Mouse (Mus musculus): ENCODE data around the gene Dhx35. TPM values are rescaled to one million over a fixed set of nuclear protein-coding genes. Genes with fewer than 3 reads are reported as not detected.

Gene Dhx35
- polyA plus RNA-seq, 1 experiment from 2014 or later, result 16.4 TPM

DNA sequence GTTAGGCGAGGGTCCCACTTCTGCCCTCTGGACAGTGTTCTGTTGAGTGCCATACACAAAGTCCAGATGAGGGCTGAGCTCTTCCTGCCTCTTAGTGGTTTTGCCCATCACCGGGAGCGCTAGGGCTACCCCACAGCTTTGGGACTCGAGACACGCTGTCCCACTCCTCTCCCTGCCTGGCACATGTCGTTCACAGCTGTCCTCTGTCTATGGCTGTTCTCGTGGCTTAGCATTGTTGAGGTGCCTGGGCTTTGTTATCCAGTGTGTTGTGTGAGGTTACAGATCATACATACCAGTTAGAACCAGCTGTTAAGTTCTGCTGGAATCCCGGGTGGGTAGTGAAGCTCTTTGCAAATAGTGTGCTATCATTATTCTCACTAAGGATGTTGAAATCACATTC is 23.1 kb downstream of the Dhx35 start:
- H3K9ac ChIP-seq, result no peak overlapping the region
- no peaks in the 10 kb centered on the region for H3K4me1 ChIP-seq
- peaks cover 34% of the 10 kb centered on the region for H3K36me3 ChIP-seq
- 92% methylated on average over 8 of the region's 8 CpGs for WGBS
- H3K27ac ChIP-seq, result no peak overlapping the region
- no peaks in the 10 kb centered on the region for H3K27me3 ChIP-seq
- no peaks in the 10 kb centered on the region for H3K9me3 ChIP-seq (replicated peaks)
- ATAC-seq (ENCODE audit: low FRiP score), result no peak
- H3K4me3 ChIP-seq, result no peak overlapping the region
- H3K4me2 ChIP-seq (replicated peaks), result no peak overlapping the region

DNA sequence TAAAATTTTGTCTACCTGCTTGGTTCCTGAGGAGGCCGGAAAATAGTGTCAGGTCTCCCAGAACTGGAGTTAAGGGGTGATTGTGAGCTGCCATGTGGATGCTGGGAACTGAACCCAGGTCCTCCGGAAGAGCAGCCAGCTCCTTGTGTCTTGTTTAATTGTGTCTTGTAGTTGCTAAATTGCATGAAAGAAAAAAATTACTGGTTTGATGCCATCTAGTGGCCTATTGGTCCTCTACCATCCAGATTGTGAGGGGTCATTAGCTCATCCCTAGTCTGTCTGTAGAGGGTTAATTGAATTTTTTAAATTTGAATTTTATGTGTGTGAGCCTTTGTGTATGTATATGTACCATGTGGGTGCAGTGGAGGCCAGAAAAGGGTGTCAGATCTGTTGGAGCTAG is 33.5 kb downstream of the Dhx35 start:
- Histone ChIP-seq H3K9ac (no peak overlapping the region), H3K27ac (no peak overlapping the region), H3K9me3 (replicated peaks) (no peaks in the 10 kb centered on the region), H3K36me3 (peaks cover 44% of the 10 kb centered on the region), H3K4me2 (replicated peaks) (no peak overlapping the region), H3K4me3 (no peak overlapping the region), H3K4me1 (no peaks in the 10 kb centered on the region), H3K27me3 (no peaks in the 10 kb centered on the region)
- ATAC-seq (ENCODE audit: low FRiP score), result no peak
- 88% methylated on average over 2 of the region's 2 CpGs for WGBS

DNA sequence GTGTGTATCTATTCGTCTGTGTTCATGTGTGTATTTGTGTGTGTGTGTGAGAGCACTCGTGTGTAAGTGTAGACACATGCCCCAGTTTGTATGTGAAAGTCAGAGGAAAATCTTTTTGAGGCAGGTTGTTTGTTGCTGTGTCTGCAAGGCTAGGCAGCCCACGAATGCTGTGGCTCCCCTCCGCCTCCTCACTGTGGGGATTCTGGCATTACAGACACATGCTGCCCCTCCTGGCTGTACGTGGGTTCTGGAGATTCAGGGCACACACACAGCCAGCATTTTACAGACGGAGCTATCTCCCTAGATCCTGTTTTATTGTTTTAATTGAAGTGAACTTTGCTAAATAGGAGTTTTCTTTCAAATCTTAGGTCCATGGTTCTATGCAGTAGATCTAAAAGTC is 35.1 kb downstream of the Dhx35 start:
- no peak overlapping the region for H3K4me3 ChIP-seq
- ATAC-seq (ENCODE audit: low FRiP score), result no peak
- no peaks in the 10 kb centered on the region for H3K27me3 ChIP-seq
- no peaks in the 10 kb centered on the region for H3K9me3 ChIP-seq (replicated peaks)
- peaks cover 46% of the 10 kb centered on the region for H3K36me3 ChIP-seq
- H3K9ac ChIP-seq, result no peak overlapping the region
- H3K4me2 ChIP-seq (replicated peaks), result no peak overlapping the region
- WGBS, result 79% methylated on average over 6 of the region's 6 CpGs
- no peak overlapping the region for H3K27ac ChIP-seq
- 0 out of 2 replicates have a peak, but pooled peaks cover 4% of the 10 kb centered on the region for H3K4me1 ChIP-seq

DNA sequence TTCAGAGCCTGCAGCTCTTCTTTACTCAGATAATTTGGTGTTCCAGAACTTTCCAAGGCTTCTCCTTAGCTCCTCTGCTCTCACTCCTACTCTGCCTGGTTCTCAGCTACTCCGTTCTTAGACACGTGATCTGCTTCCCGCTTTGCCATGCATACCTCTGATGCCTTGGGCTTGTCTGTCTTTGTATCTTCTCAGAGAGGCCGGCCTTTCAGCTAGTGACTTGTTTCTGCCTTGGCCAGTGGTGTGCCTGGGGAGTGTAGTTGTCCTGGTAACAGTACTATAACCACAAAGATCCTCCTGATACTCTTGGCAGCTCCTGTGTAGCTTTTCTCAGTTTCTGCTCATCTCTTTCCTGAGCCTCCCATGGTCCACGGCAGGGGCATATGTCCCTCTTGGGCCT is 38.6 kb downstream of the Dhx35 start:
- no peak overlapping the region for H3K4me3 ChIP-seq
- no peak overlapping the region for H3K9ac ChIP-seq
- 61% methylated on average over 5 of the region's 5 CpGs for WGBS
- H3K36me3 ChIP-seq, result peaks cover 61% of the 10 kb centered on the region
- no peaks in the 10 kb centered on the region for H3K9me3 ChIP-seq (replicated peaks)
- no peak overlapping the region for H3K4me2 ChIP-seq (replicated peaks)
- H3K4me1 ChIP-seq, result 0 out of 2 replicates have a peak, but pooled peaks cover 4% of the 10 kb centered on the region
- no peak overlapping the region for H3K27ac ChIP-seq
- ATAC-seq (ENCODE audit: low FRiP score), result no peak
- no peaks in the 10 kb centered on the region for H3K27me3 ChIP-seq

DNA sequence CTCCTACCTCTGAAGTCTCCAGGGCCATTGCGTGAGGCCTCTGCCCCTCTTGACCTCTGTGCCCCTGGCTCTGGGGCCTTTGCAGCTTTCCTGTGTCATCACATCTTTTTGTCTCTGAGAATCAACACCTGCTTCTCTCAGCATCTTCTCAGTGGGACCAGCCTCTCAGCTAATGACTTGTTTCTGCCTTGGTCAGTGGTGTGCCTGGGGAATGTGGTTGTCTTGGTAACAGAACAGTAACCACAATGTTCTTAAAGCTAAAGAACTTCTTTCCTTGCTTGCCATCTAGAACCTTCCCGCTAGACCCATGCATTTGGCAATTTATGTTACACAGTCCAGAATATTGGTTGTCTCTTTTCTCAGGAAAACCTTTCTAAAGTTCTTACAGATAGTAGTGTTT is 39.0 kb downstream of the Dhx35 start:
- 62% methylated on average over 2 of the region's 2 CpGs for WGBS
- ATAC-seq (ENCODE audit: low FRiP score), result no peak
- no peak overlapping the region for H3K27ac ChIP-seq

DNA sequence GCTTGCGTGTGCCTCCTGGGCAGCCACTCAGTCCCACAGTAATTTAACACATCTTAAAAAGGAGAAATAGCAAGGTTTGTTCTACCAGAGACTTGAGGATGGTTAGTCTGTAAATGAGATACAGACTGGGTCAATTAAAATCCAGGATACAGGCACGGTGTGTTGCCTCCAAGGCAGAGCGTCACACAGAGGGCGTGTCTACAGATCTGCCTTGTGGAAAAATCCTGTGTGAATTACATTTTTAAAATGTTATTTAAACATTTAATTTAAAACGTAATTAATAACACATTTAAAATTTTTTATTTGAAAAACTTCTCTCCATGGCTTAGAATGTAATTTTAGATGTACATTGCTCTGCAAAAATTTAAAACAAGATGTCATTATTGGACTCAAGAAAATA is 48.7 kb downstream of the Dhx35 start:
- Histone ChIP-seq H3K4me2 (replicated peaks) (no peak overlapping the region), H3K27ac (no peak overlapping the region), H3K9me3 (replicated peaks) (no peaks in the 10 kb centered on the region), H3K4me1 (peaks cover 11% of the 10 kb centered on the region), H3K4me3 (no peak overlapping the region), H3K27me3 (no peaks in the 10 kb centered on the region), H3K9ac (no peak overlapping the region), H3K36me3 (peaks cover 26% of the 10 kb centered on the region)
- 79% methylated on average over 5 of the region's 5 CpGs for WGBS
- ATAC-seq (ENCODE audit: low FRiP score), result no peak

More for the DNA sequence above, 39.0 kb downstream of the Dhx35 start:
- H3K4me3 ChIP-seq, result no peak overlapping the region
- H3K27me3 ChIP-seq, result no peaks in the 10 kb centered on the region
- 0 out of 2 replicates have a peak, but pooled peaks cover 4% of the 10 kb centered on the region for H3K4me1 ChIP-seq
- no peak overlapping the region for H3K4me2 ChIP-seq (replicated peaks)
- peaks cover 57% of the 10 kb centered on the region for H3K36me3 ChIP-seq
- H3K9ac ChIP-seq, result no peak overlapping the region
- H3K9me3 ChIP-seq (replicated peaks), result no peaks in the 10 kb centered on the region

DNA sequence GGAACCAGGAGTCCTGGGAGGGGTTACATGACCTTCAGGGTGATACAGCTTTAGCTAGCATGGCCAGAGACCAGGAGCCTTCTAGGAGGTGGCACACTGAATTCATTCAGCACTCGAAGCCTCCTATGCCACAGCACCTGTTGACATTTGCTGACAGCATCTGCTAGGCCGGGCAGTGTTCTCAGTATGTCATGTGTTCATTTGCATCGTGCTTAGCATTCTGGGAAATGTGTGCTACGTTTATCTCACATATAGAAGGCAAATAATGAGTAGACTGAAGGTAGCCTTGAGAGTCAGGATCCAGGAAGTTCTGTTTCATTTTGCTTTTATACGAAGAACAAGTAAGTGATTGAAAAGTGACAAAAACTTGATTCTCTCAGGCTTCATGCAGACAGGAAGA is 50.4 kb downstream of the Dhx35 start:
- Histone ChIP-seq H3K4me3 (no peak overlapping the region), H3K4me1 (peaks cover 9% of the 10 kb centered on the region), H3K4me2 (replicated peaks) (no peak overlapping the region), H3K9ac (no peak overlapping the region), H3K27ac (no peak overlapping the region), H3K36me3 (peaks cover 32% of the 10 kb centered on the region), H3K27me3 (no peaks in the 10 kb centered on the region), H3K9me3 (replicated peaks) (no peaks in the 10 kb centered on the region)
- WGBS, result 83% methylated on average over 5 of the region's 5 CpGs
- ATAC-seq (ENCODE audit: low FRiP score), result no peak

DNA sequence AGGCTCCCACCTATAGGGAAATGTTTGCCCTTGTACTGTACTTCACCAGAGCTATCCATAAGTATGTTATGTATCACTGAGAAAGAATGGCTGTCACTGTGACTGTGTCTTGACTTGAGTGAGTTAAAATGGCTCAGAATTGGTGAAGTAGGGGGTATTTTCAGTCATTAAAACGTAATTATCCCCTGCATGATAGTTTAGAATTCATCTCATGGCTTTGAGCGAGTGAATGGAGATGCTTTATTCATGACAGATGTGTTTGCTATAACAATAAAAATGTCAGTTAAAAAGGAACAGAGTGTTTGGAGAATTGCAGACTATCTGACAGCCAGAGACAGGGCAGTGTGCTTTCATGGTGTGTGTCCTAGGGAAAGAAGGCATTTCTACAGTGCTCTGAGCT is 51.6 kb downstream of the Dhx35 start:
- Histone ChIP-seq H3K27me3 (no peaks in the 10 kb centered on the region), H3K4me2 (replicated peaks) (no peak overlapping the region), H3K36me3 (peaks cover 32% of the 10 kb centered on the region), H3K27ac (no peak overlapping the region), H3K4me1 (peaks cover 5% of the 10 kb centered on the region; the same call in 1 of the 2 replicates), H3K9ac (no peak overlapping the region), H3K9me3 (replicated peaks) (no peaks in the 10 kb centered on the region), H3K4me3 (no peak overlapping the region)
- whole genome bisulfite sequencing, result 77% methylated on average over 2 of the region's 2 CpGs
- ATAC-seq (ENCODE audit: low FRiP score), result no peak

DNA sequence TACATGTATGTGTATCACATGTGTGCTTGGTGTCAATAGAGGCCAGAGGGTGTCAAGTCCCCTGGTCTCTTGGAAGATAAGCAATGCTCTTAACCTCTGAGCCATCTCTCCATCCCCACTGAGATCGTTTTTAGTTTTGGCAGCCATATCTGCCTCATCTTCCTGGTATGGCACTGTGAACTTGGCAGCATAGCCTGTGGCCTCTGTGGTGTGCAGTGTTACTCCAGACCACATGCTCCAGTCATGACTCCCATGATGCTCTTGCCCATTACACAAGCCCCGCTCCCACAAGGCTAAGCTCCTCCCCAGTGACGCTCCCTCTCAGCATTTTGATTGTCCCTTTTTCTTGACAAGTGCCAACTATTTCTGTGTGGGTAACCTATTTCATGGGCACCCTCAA is 53.4 kb downstream of the Dhx35 start:
- WGBS, result 89% methylated on average over 3 of the region's 3 CpGs
- no peak overlapping the region for H3K9ac ChIP-seq
- H3K4me3 ChIP-seq, result no peak overlapping the region
- H3K9me3 ChIP-seq (replicated peaks), result no peaks in the 10 kb centered on the region
- H3K4me1 ChIP-seq, result peaks cover 2% of the 10 kb centered on the region; the same call in 1 of the 2 replicates
- H3K27me3 ChIP-seq, result no peaks in the 10 kb centered on the region
- H3K4me2 ChIP-seq (replicated peaks), result no peak overlapping the region
- no peak overlapping the region for H3K27ac ChIP-seq
- no peak for ATAC-seq (ENCODE audit: low FRiP score)
- peaks cover 19% of the 10 kb centered on the region for H3K36me3 ChIP-seq

DNA sequence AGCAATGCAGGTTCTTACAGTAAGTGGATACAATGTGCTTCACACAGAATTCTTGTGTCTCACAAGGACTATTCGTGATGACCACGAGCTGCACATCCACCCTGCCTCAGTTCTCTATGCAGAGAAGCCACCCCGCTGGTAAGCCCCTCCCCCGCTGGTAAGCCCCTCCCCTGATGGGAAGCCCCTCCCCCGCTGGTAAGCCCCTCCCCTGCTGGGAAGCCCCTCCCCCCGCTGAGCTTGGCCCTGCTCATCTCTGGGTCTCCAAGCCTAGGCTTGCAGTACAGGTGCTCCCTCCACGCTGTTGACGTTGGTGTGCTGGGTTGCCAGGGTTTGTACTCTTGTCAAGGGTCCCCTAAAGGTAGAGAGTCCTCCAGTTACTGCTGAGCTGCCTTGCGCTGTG is 54.8 kb downstream of the Dhx35 start:
- Histone ChIP-seq H3K9ac (no peak overlapping the region), H3K4me3 (no peak overlapping the region), H3K27ac (no peak overlapping the region), H3K4me2 (replicated peaks) (no peak overlapping the region), H3K27me3 (no peaks in the 10 kb centered on the region), H3K4me1 (no peaks in the 10 kb centered on the region), H3K36me3 (peaks cover 21% of the 10 kb centered on the region), H3K9me3 (replicated peaks) (no peaks in the 10 kb centered on the region)
- ATAC-seq (ENCODE audit: low FRiP score), result no peak
- WGBS, result 78% methylated on average over 9 of the region's 9 CpGs

DNA sequence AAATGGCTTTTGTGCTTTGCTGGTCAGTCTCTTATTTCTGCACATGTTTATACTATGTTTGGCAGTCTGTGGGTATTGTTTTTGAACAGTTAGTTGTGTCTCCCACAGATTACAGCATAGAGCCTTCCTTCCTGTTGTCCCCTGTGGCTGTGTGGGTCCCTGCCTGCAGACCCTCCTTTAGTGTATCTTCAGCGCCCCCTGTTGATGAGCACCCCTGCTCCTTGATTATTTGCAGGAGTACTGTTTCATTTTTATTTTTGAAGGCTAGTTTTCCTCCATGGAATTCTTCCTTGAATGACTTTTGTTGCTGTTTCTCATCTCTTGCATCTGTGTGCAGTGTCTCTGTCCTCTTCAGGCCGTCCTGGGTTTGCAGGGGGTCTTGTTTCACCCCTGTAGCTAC is 58.0 kb downstream of the Dhx35 start:
- no peak for ATAC-seq (ENCODE audit: low FRiP score)

DNA sequence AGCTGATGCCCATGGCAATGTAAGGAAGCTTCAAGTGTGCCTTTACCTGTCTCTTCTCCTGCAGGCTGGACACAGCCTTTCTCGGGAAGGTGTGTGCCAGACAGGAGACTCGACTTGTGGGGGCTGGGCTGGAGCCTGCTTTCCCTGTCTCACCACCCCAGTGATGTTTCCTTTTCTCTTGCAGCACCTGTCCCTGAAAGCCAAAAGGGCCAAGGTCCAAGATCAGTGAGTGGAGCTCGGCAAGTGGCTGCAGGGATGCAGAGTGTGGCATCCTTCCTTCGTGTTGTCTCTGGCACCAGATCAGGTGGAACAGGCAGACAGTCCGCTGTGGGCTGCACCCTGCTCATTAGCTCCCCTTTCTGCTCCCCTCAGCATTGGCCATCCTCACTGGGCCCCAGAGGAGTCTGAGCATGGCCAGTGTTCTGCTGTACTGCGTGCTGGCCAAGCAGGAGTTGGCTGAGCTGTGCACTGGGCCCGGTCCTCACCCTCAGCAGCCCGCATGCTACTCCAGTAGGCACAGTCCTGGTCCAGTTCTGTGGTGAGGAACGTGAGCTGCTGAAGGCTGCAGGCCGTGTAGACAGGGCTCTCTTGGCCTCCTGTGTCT is 62.4 kb downstream of the Dhx35 start:
- H3K27ac ChIP-seq, result no peak overlapping the region
- H3K36me3 ChIP-seq, result peaks cover 15% of the 10 kb centered on the region; the same call in 1 of the 2 replicates
- H3K4me1 ChIP-seq, result no peaks in the 10 kb centered on the region
- H3K9me3 ChIP-seq (replicated peaks), result no peaks in the 10 kb centered on the region
- no peak overlapping the region for H3K9ac ChIP-seq
- H3K27me3 ChIP-seq, result no peaks in the 10 kb centered on the region
- no peak overlapping the region for H3K4me2 ChIP-seq (replicated peaks)
- WGBS, result 91% methylated on average over 10 of the region's 10 CpGs
- ATAC-seq (ENCODE audit: low FRiP score), result no peak
- no peak overlapping the region for H3K4me3 ChIP-seq

More for the DNA sequence above, 58.0 kb downstream of the Dhx35 start:
- Histone ChIP-seq H3K9me3 (replicated peaks) (no peaks in the 10 kb centered on the region), H3K27ac (no peak overlapping the region), H3K4me3 (no peak overlapping the region), H3K9ac (no peak overlapping the region), H3K4me1 (no peaks in the 10 kb centered on the region), H3K36me3 (peaks cover 29% of the 10 kb centered on the region), H3K27me3 (no peaks in the 10 kb centered on the region), H3K4me2 (replicated peaks) (no peak overlapping the region)
- WGBS, result 30% methylated on average over 2 of the region's 2 CpGs

DNA sequence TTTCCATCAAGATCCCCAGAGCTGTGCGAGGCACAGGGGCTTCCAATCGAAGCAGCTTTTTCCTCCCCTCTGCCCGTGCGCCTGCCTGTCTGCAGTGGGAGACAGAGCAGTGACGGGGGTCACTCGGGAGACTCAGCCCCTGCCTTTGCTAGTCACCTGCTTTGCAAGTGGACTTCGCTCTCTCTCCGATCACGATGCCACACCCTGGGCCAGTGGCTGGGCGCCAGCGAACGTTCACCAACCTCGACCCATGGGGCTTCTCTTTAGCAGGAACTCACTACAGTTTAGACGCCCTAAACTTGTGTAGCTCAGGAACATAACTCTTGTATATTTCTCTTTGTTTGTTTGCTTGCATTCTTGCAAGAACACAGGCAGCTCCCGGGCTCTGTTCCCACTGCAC is 63.0 kb downstream of the Dhx35 start:
- H3K4me3 ChIP-seq, result no peak overlapping the region
- no peak overlapping the region for H3K4me2 ChIP-seq (replicated peaks)
- peaks cover 15% of the 10 kb centered on the region; the same call in 1 of the 2 replicates for H3K36me3 ChIP-seq
- no peaks in the 10 kb centered on the region for H3K4me1 ChIP-seq
- H3K9ac ChIP-seq, result no peak overlapping the region
- H3K27ac ChIP-seq, result no peak overlapping the region
- H3K9me3 ChIP-seq (replicated peaks), result no peaks in the 10 kb centered on the region
- H3K27me3 ChIP-seq, result no peaks in the 10 kb centered on the region
- 93% methylated on average over 15 of the region's 15 CpGs for WGBS
- no peak for ATAC-seq (ENCODE audit: low FRiP score)
